Comparison of ENCODE assay signal across 7 mouse cellular contexts in genomic region chr11:58307411-58308080, GRCm38 (mm10). TPM values are rescaled to one million over a fixed set of nuclear protein-coding genes. Genes with fewer than 3 reads are reported as not detected.
DNase-seq lines count a peak whose midpoint lies in the region; ATAC-seq lines count a peak whose summit lies in the region.

No protein-coding gene starts in this region.

- H3K27me3 ChIP-seq in hindbrain, embryonic 15.5 days = no peaks in the 10 kb centered on the region
- H3K27me3 ChIP-seq in limb, embryonic 10.5 days (ENCODE audit: low read depth, poor library complexity, severe bottlenecking) = no peaks in the 10 kb centered on the region
- H3K27me3 ChIP-seq in midbrain, embryonic 10.5 days (ENCODE audit: low read depth, poor library complexity, severe bottlenecking) = 0 out of 2 replicates have a peak, but pooled peaks cover 3% of the 10 kb centered on the region

- 0 out of 2 replicates have a peak, but pooled peaks cover 3% of the 10 kb centered on the region for H3K36me3 ChIP-seq in hindbrain, embryonic 15.5 days
- peaks cover 26% of the 10 kb centered on the region for H3K36me3 ChIP-seq in limb, embryonic 10.5 days
- peaks cover 30% of the 10 kb centered on the region for H3K36me3 ChIP-seq in midbrain, embryonic 10.5 days

- peak overlapping the region; percentile 54 for H3K4me3 ChIP-seq in hindbrain, embryonic 15.5 days
- peak overlapping the region; percentile 64 for H3K4me3 ChIP-seq in limb, embryonic 10.5 days
- H3K4me3 ChIP-seq in midbrain, embryonic 10.5 days = peak overlapping the region; percentile 67

- peak; percentile 91 for DNase-seq in R1 (ENCODE audit: low read depth, low spot score)
- DNase-seq in cerebellum, adult 9-11 months = peak; percentile 80
- DNase-seq in gastrocnemius, adult 18-20 months (ENCODE audit: low spot score) = peak; percentile 27
- DNase-seq in limb, embryonic 10.5 days (ENCODE audit: low spot score) = peak; percentile 79
- peak; percentile 70 for DNase-seq in midbrain, embryonic 10.5 days (ENCODE audit: low spot score)
- DNase-seq in spleen, adult 18-20 months = peak; percentile 32 to 50

- H3K4me2 ChIP-seq in hindbrain, embryonic 15.5 days = peak overlapping the region; percentile 99

- WGBS in hindbrain, embryonic 15.5 days = under 1% methylated on average over 42 of the region's 42 CpGs
- under 1% methylated on average over 42 of the region's 42 CpGs for WGBS in limb, embryonic 10.5 days
- under 1% methylated on average over 42 of the region's 42 CpGs for WGBS in midbrain, embryonic 10.5 days

- H3K9ac ChIP-seq in hindbrain, embryonic 15.5 days = peak overlapping the region; percentile 70

- peak; percentile 33 for ATAC-seq in hindbrain, embryonic 15.5 days (ENCODE audit: low FRiP score, low read depth)

- H3K27ac ChIP-seq in hindbrain, embryonic 15.5 days (replicated peaks) = peak overlapping the region; percentile 80
- peak overlapping the region; percentile 84 for H3K27ac ChIP-seq in limb, embryonic 10.5 days
- H3K27ac ChIP-seq in midbrain, embryonic 10.5 days (replicated peaks) = peak overlapping the region; percentile 89

- H3K4me1 ChIP-seq in hindbrain, embryonic 15.5 days (replicated peaks) = peaks cover 26% of the 10 kb centered on the region
- peaks cover 24% of the 10 kb centered on the region for H3K4me1 ChIP-seq in limb, embryonic 10.5 days
- peaks cover 30% of the 10 kb centered on the region for H3K4me1 ChIP-seq in midbrain, embryonic 10.5 days

- no peaks in the 10 kb centered on the region for H3K9me3 ChIP-seq in hindbrain, embryonic 15.5 days
- H3K9me3 ChIP-seq in limb, embryonic 10.5 days (replicated peaks) = no peaks in the 10 kb centered on the region
- no peaks in the 10 kb centered on the region for H3K9me3 ChIP-seq in midbrain, embryonic 10.5 days (replicated peaks)

RNA-seq across cellular contexts. Expression of gene Zfp692, which starts 0.7 kb away (rescaled TPM):
- total RNA-seq in gastrocnemius, adult 18-20 months (2021) = 1 to 10 TPM; 3.9 to 4.1 TPM
- polyA plus RNA-seq in hindbrain, embryonic 15.5 days (2015; fragmentation: Nextera tagmentation; extraction: Ambion mirVana) = 30.2 and 30.8 TPM in 2 replicates
- 24.0 and 26.7 TPM in 2 replicates for polyA plus RNA-seq in limb, embryonic 10.5 days (2016; fragmentation: Nextera tagmentation; extraction: Ambion mirVana)
- 25.9 and 26.8 TPM in 2 replicates for polyA plus RNA-seq in midbrain, embryonic 10.5 days (2016; fragmentation: Nextera tagmentation; extraction: Ambion mirVana)

RNA-seq across cellular contexts. Expression of gene Zfp672, which starts 22.6 kb away (rescaled TPM):
- 10 to 100 TPM; 33.2 to 45.7 TPM for total RNA-seq in gastrocnemius, adult 18-20 months (2021)
- 37.5 and 39.4 TPM in 2 replicates for polyA plus RNA-seq in hindbrain, embryonic 15.5 days (2015; fragmentation: Nextera tagmentation; extraction: Ambion mirVana)
- polyA plus RNA-seq in limb, embryonic 10.5 days (2016; fragmentation: Nextera tagmentation; extraction: Ambion mirVana) = 22.1 and 25.7 TPM in 2 replicates
- 25.1 and 29.2 TPM in 2 replicates for polyA plus RNA-seq in midbrain, embryonic 10.5 days (2016; fragmentation: Nextera tagmentation; extraction: Ambion mirVana)

RNA-seq across cellular contexts. Expression of gene Sh3bp5l, which starts 23.0 kb away (rescaled TPM):
- total RNA-seq in gastrocnemius, adult 18-20 months (2021) = 10 to 100 TPM; 22.4 to 23.3 TPM
- polyA plus RNA-seq in hindbrain, embryonic 15.5 days (2015; fragmentation: Nextera tagmentation; extraction: Ambion mirVana) = 48.4 and 51.9 TPM in 2 replicates
- 35.2 and 37.7 TPM in 2 replicates for polyA plus RNA-seq in limb, embryonic 10.5 days (2016; fragmentation: Nextera tagmentation; extraction: Ambion mirVana)
- polyA plus RNA-seq in midbrain, embryonic 10.5 days (2016; fragmentation: Nextera tagmentation; extraction: Ambion mirVana) = 46.3 and 53.4 TPM in 2 replicates

RNA-seq across cellular contexts. Expression of gene 4930438A08Rik, which starts 32.9 kb away (rescaled TPM):
- total RNA-seq in gastrocnemius, adult 18-20 months (2021) = not detected
- not detected in 2 replicates for polyA plus RNA-seq in hindbrain, embryonic 15.5 days (2015; fragmentation: Nextera tagmentation; extraction: Ambion mirVana)
- not detected in 2 replicates for polyA plus RNA-seq in limb, embryonic 10.5 days (2016; fragmentation: Nextera tagmentation; extraction: Ambion mirVana)
- not detected in 2 replicates for polyA plus RNA-seq in midbrain, embryonic 10.5 days (2016; fragmentation: Nextera tagmentation; extraction: Ambion mirVana)

Comparison
In these comparisons a context has a peak if more than half of its experiments do, and no peak if none do; other contexts are left out.
1. Peak in every context shown above with its lines: DNase-seq, ATAC-seq, H3K4me3 ChIP-seq and H3K27ac ChIP-seq.
2. DNase-seq: peak in every context shown above with its lines; median percentile 91 in R1; 80 in cerebellum, adult 9-11 months; 79 in limb, embryonic 10.5 days; 70 in midbrain, embryonic 10.5 days; 41 in spleen, adult 18-20 months; 27 in gastrocnemius, adult 18-20 months.